Mouse (Mus musculus): ENCODE results near the gene Myzap.

GRCm38 (mm10) chr9:71486127-71486526, 106.0 kb downstream of the Myzap start:
- no peak for TF ChIP-seq CTCF (IDR thresholded peaks at IDR 0.05; ENCODE audit: control insufficient read depth, insufficient read depth, insufficient replicate concordance, low read depth, low read length)
- no peak for TF ChIP-seq POLR2A (IDR thresholded peaks at IDR 0.05; ENCODE audit: control insufficient read depth, low read depth, low read length)

Data from testis, adult 2 months (tissue).